Mouse (Mus musculus) cerebellum, adult 9-10 months (tissue): Measurements from ENCODE around the gene Thumpd1.

Experiments used
- DNase-seq: peaks from one replicate; pipeline ENCODE4 v3.0.0; 2022

Gene Thumpd1

DNA sequence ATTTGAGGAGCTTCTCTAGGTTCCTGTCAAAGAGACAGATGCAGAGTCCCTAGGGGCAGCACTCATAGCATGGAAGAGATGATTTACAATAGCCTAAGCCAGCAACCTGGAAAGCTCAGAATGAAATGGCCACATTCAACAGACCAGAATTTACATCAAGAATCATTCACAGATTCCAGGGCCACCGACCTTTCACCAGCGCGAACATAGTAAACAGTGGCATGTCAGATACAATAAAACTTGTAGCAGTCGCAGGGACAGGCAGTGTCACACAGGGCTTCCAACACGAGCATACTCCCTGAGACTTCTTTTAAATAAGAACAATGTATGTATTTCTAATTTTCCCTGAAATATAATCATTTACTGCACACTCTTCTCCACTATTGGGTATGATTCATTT is 50.2 kb downstream of the Thumpd1 start:
- DNase-seq, result no peak

DNA sequence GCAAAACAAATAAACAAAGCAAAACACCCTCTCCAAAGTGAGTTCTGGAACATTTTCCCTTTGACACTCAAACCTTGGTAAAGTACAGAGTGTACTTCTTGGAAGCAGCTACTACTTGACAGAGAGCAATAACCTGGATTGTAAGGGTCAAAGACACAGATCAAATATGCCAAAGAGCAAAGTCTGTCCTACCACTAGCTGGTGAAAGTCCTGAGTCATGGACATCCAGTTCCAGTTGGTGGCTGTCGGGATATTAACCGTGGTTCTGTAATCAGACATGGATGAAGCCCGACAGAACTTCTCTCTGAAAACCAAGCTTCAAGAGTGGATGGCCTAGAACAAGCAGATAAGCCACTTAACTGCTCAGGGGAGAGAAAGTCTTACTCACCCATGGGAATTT is 52.7 kb downstream of the Thumpd1 start:
- DNase-seq, result no peak
